Mouse (Mus musculus): ENCODE results near the gene Senp3.

- no peak for TF ChIP-seq CTCF (IDR thresholded peaks at IDR 0.05; ENCODE audit: low read depth)
- no peak for TF ChIP-seq EP300 (IDR thresholded peaks at IDR 0.05; ENCODE audit: low read depth)
These were observed 29.2 kb upstream of the Senp3 start for GRCm38 (mm10) chr11:69711082-69711481.
